ENCODE assay signal across 8 mouse cellular contexts in the genomic region with DNA sequence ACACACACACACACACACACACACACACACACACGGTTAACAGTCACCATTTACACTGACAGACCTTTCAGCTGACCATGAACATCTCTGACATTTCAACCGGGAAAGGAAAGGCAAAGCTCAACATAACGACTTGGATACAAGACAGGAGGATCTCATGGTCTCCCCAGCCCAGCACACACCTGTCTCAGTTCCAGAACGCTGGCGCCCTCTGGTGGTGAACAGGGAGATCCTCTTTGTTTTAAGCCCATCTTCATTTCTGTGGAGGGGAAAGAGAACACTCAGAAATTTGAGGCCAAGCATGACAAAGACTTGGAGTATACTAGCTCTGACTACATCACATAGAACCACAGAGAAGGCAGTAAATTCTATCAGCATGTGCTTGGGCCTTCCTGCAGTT.
DNase-seq lines count a peak whose midpoint lies in the region; ATAC-seq lines count a peak whose summit lies in the region.

No protein-coding gene starts in this region.

- no peak overlapping the region for H3K27ac ChIP-seq in intestine, embryonic 15.5 days
- no peak overlapping the region for H3K27ac ChIP-seq in limb, embryonic 15.5 days

- H3K36me3 ChIP-seq in intestine, embryonic 15.5 days, result peaks cover 9% of the 10 kb centered on the region; the same call in 1 of the 2 replicates
- H3K36me3 ChIP-seq in limb, embryonic 15.5 days, result peaks cover 25% of the 10 kb centered on the region
- H3K36me3 ChIP-seq in splenic B cell, adult 2 months (ENCODE audit: control insufficient read depth, insufficient read depth, low read length, poor library complexity, severe bottlenecking), result peaks cover 2% of the 10 kb centered on the region

- 9% methylated on average over 5 of the region's 5 CpGs for WGBS in intestine, embryonic 15.5 days
- 7% methylated on average over 5 of the region's 5 CpGs for WGBS in limb, embryonic 15.5 days

- peak; percentile 67 for DNase-seq in heart, adult 8-10 months (ENCODE audit: low spot score)
- DNase-seq in heart, adult 11 months, result no peak
- peak; percentile 93 to 96 for DNase-seq in cerebellum, postnatal 14 days
- DNase-seq in gastrocnemius, adult 18-20 months (ENCODE audit: low spot score), result peak; percentile 73
- peak; percentile 74 to 81 for DNase-seq in natural killer cell, adult 2 months (ENCODE audit: low spot score in 2 of 2)
- DNase-seq in splenic B cell, adult 2 months (ENCODE audit: low read depth, low spot score), result peak; percentile 90

- H3K4me2 ChIP-seq in intestine, embryonic 15.5 days (replicated peaks), result no peak overlapping the region
- H3K4me2 ChIP-seq in limb, embryonic 15.5 days, result no peak overlapping the region

- H3K9me3 ChIP-seq in intestine, embryonic 15.5 days, result no peaks in the 10 kb centered on the region
- no peaks in the 10 kb centered on the region for H3K9me3 ChIP-seq in limb, embryonic 15.5 days

- ATAC-seq in intestine, embryonic 15.5 days, result peak; percentile 65; the same call in 1 of the 2 replicates
- ATAC-seq in limb, embryonic 15.5 days (ENCODE audit: insufficient number of reproducible peaks, low FRiP score, low TSS enrichment, low read depth), result 0 out of 2 replicates have a peak, but pooled peaks have one; percentile 50

- no peak overlapping the region for H3K9ac ChIP-seq in intestine, embryonic 15.5 days
- H3K9ac ChIP-seq in limb, embryonic 15.5 days, result no peak overlapping the region

- no peaks in the 10 kb centered on the region for H3K27me3 ChIP-seq in intestine, embryonic 15.5 days (replicated peaks)
- no peaks in the 10 kb centered on the region for H3K27me3 ChIP-seq in limb, embryonic 15.5 days
- no peaks in the 10 kb centered on the region for H3K27me3 ChIP-seq in splenic B cell, adult 2 months (ENCODE audit: control insufficient read depth, insufficient read depth, low read length, poor library complexity, severe bottlenecking)

- no peak overlapping the region for H3K4me3 ChIP-seq in intestine, embryonic 15.5 days (replicated peaks)
- H3K4me3 ChIP-seq in limb, embryonic 15.5 days, result no peak overlapping the region

- H3K4me1 ChIP-seq in intestine, embryonic 15.5 days (replicated peaks), result no peaks in the 10 kb centered on the region
- H3K4me1 ChIP-seq in limb, embryonic 15.5 days, result peaks cover 7% of the 10 kb centered on the region
